Mouse (Mus musculus) limb, embryonic 12.5 days (tissue): ENCODE measurements around the gene Cpz. TPM values are rescaled to one million over a fixed set of nuclear protein-coding genes. Genes with fewer than 3 reads are reported as not detected.

Source experiments
- ATAC-seq: fragments of 200-750 bp; cut with Nextera tagmentation; 2 replicates; pipeline ENCODE4 v1.8.0; 2017; ENCODE audit warnings: low read depth, moderate TSS enrichment; ENCODE audit not compliant: insufficient number of reproducible peaks, insufficient read depth, low FRiP score, low TSS enrichment
- H3K27ac ChIP-seq: fragments of 300-500 bp; sonication (generic); 2 replicates; pipeline ENCODE4 v1.5.1; 2016; ENCODE audit warnings: mild to moderate bottlenecking, moderate library complexity
- H3K27me3 ChIP-seq: fragments of 300-500 bp; sonication (generic); 2 replicates; pipeline ENCODE4 v1.6.1; 2016; ENCODE audit warnings: mild to moderate bottlenecking, moderate library complexity
- H3K36me3 ChIP-seq: fragments of 300-500 bp; sonication (generic); 2 replicates; pipeline ENCODE4 v1.6.1; 2016; ENCODE audit warnings: mild to moderate bottlenecking, moderate library complexity
- H3K4me1 ChIP-seq: fragments of 300-500 bp; sonication (generic); replicated peaks from 2 replicates; pipeline ENCODE4 v1.6.1; 2016
- H3K4me2 ChIP-seq: fragments of 300-500 bp; sonication (generic); 2 replicates; pipeline ENCODE4 v1.6.1; 2016; ENCODE audit warnings: mild to moderate bottlenecking, moderate library complexity
- H3K4me3 ChIP-seq: fragments of 300-500 bp; sonication (generic); replicated peaks from 2 replicates; pipeline ENCODE4 v1.5.1; 2016; ENCODE audit warnings: mild to moderate bottlenecking
- H3K9ac ChIP-seq: fragments of 300-500 bp; sonication (generic); replicated peaks from 2 replicates; pipeline ENCODE4 v1.6.1; 2016; ENCODE audit warnings: mild to moderate bottlenecking, moderate library complexity
- H3K9me3 ChIP-seq: fragments of 300-500 bp; sonication (generic); 2 replicates; pipeline ENCODE4 v1.6.1; 2016; ENCODE audit warnings: mild to moderate bottlenecking, moderate library complexity
- WGBS: fragments of 180-500 bp; shearing (Covaris S2); methylation state at CpG from one replicate; pipeline ENCODE4 v1.1.7; 2016; 5-methylcytosine and 5-hydroxymethylcytosine counted together
- polyA plus RNA-seq: library from polyadenylated mRNA; unstranded; fragments of >200 nt; fragmentation: Nextera tagmentation; extraction: Ambion mirVana; gene quantifications from 2 replicates; pipeline ENCODE4 v1.2.1, GENCODE M21; 2016

Cpz gene
- 1.4 and 1.7 TPM in 2 replicates for polyA plus RNA-seq

GRCm38 (mm10) chr5:35525469-35526123 lies at the start of gene Cpz:
Cpz (minus strand) TSS chr5:35525698.
- peak within 1 kb of the TSS; percentile 71 for H3K4me2 ChIP-seq
- peaks cover 26% of the 10 kb centered on the region for H3K4me1 ChIP-seq
- peak within 1 kb of the TSS; percentile 62 for H3K9ac ChIP-seq
- ATAC-seq: peak; percentile 45; the same call in 1 of the 2 replicates
- peak within 1 kb of the TSS; percentile 40 for H3K4me3 ChIP-seq
- H3K9me3 ChIP-seq: no peaks in the 10 kb centered on the region
- no peaks in the 10 kb centered on the region for H3K36me3 ChIP-seq
- 3% methylated on average over 29 of the region's 29 CpGs for WGBS
- peaks cover 57% of the 10 kb centered on the region for H3K27me3 ChIP-seq
- H3K27ac ChIP-seq: no peak within 1 kb of the TSS

- peak within 1 kb of the TSS; percentile 98 for H3K4me3 ChIP-seq
- 4% methylated on average over 56 of the region's 56 CpGs for WGBS
- H3K27ac ChIP-seq: peak within 1 kb of the TSS; percentile 81
- H3K4me1 ChIP-seq: peaks cover 9% of the 10 kb centered on the region
- H3K9me3 ChIP-seq: no peaks in the 10 kb centered on the region
- H3K36me3 ChIP-seq: peaks cover 38% of the 10 kb centered on the region
- peak; percentile 89 for ATAC-seq
- peaks cover 3% of the 10 kb centered on the region; the same call in 1 of the 2 replicates for H3K27me3 ChIP-seq
- peak within 1 kb of the TSS; percentile 86 for H3K9ac ChIP-seq
- H3K4me2 ChIP-seq: peak within 1 kb of the TSS; percentile 95
These were observed 49.4 kb upstream of the Cpz start, which contains the start of gene Trmt44 for GRCm38 (mm10) chr5:35574653-35575599. Trmt44 (minus strand) TSS chr5:35575070.

GRCm38 (mm10) chr5:35571546-35571945 lies 46.0 kb upstream of the Cpz start:
- H3K4me1 ChIP-seq: peaks cover 9% of the 10 kb centered on the region
- ATAC-seq: no peak
- peaks cover 72% of the 10 kb centered on the region for H3K36me3 ChIP-seq
- H3K27ac ChIP-seq: no peak overlapping the region
- no peaks in the 10 kb centered on the region for H3K27me3 ChIP-seq
- WGBS: 87% methylated on average over 6 of the region's 6 CpGs
- H3K4me3 ChIP-seq: no peak overlapping the region
- no peak overlapping the region for H3K9ac ChIP-seq
- no peaks in the 10 kb centered on the region for H3K9me3 ChIP-seq
- H3K4me2 ChIP-seq: no peak overlapping the region

GRCm38 (mm10) chr5:35566632-35567031 lies 41.1 kb upstream of the Cpz start:
- H3K4me3 ChIP-seq: no peak overlapping the region
- no peaks in the 10 kb centered on the region for H3K27me3 ChIP-seq
- H3K4me1 ChIP-seq: no peaks in the 10 kb centered on the region
- WGBS: 79% methylated on average over 4 of the region's 4 CpGs
- ATAC-seq: no peak
- H3K27ac ChIP-seq: no peak overlapping the region
- H3K9ac ChIP-seq: no peak overlapping the region
- peaks cover 100% of the 10 kb centered on the region for H3K36me3 ChIP-seq
- no peaks in the 10 kb centered on the region for H3K9me3 ChIP-seq
- no peak overlapping the region for H3K4me2 ChIP-seq

GRCm38 (mm10) chr5:35565217-35565616 lies 39.7 kb upstream of the Cpz start:
- H3K4me3 ChIP-seq: no peak overlapping the region
- WGBS: 89% methylated on average over 9 of the region's 9 CpGs
- no peak overlapping the region for H3K27ac ChIP-seq
- H3K4me1 ChIP-seq: no peaks in the 10 kb centered on the region
- H3K4me2 ChIP-seq: no peak overlapping the region
- H3K36me3 ChIP-seq: peaks cover 98% of the 10 kb centered on the region
- no peak overlapping the region for H3K9ac ChIP-seq
- H3K9me3 ChIP-seq: no peaks in the 10 kb centered on the region
- no peak for ATAC-seq
- H3K27me3 ChIP-seq: no peaks in the 10 kb centered on the region

- Histone ChIP-seq H3K4me1 (no peaks in the 10 kb centered on the region), H3K9ac (no peak overlapping the region), H3K27me3 (no peaks in the 10 kb centered on the region), H3K4me2 (no peak overlapping the region), H3K9me3 (no peaks in the 10 kb centered on the region), H3K4me3 (no peak overlapping the region), H3K36me3 (peaks cover 98% of the 10 kb centered on the region), H3K27ac (no peak overlapping the region)
- ATAC-seq: no peak
- 0% methylated on average over 1 of the region's 1 CpGs for WGBS
These were observed 38.0 kb upstream of the Cpz start for GRCm38 (mm10) chr5:35563449-35563848.

GRCm38 (mm10) chr5:35562616-35563015 lies 37.1 kb upstream of the Cpz start:
- no peak for ATAC-seq
- H3K4me1 ChIP-seq: no peaks in the 10 kb centered on the region
- H3K9me3 ChIP-seq: no peaks in the 10 kb centered on the region
- H3K27ac ChIP-seq: no peak overlapping the region
- 91% methylated on average over 2 of the region's 2 CpGs for WGBS
- H3K27me3 ChIP-seq: no peaks in the 10 kb centered on the region
- peaks cover 98% of the 10 kb centered on the region for H3K36me3 ChIP-seq
- no peak overlapping the region for H3K4me2 ChIP-seq
- no peak overlapping the region for H3K9ac ChIP-seq
- no peak overlapping the region for H3K4me3 ChIP-seq

- H3K27ac ChIP-seq: no peak overlapping the region
- no peak for ATAC-seq
- H3K4me3 ChIP-seq: no peak overlapping the region
- no peaks in the 10 kb centered on the region for H3K27me3 ChIP-seq
- H3K9ac ChIP-seq: no peak overlapping the region
- H3K36me3 ChIP-seq: peaks cover 90% of the 10 kb centered on the region
- no peaks in the 10 kb centered on the region for H3K9me3 ChIP-seq
- no peaks in the 10 kb centered on the region for H3K4me1 ChIP-seq
- 88% methylated on average over 8 of the region's 8 CpGs for WGBS
- no peak overlapping the region for H3K4me2 ChIP-seq
These were observed 33.9 kb upstream of the Cpz start for GRCm38 (mm10) chr5:35559447-35559846.

- no peak for ATAC-seq
- peaks cover 79% of the 10 kb centered on the region for H3K36me3 ChIP-seq
- no peaks in the 10 kb centered on the region for H3K4me1 ChIP-seq
- 81% methylated on average over 13 of the region's 13 CpGs for WGBS
- H3K27me3 ChIP-seq: no peaks in the 10 kb centered on the region
- no peak overlapping the region for H3K9ac ChIP-seq
- H3K4me3 ChIP-seq: no peak overlapping the region
- H3K27ac ChIP-seq: no peak overlapping the region
- H3K4me2 ChIP-seq: no peak overlapping the region
- no peaks in the 10 kb centered on the region for H3K9me3 ChIP-seq
These were observed 32.6 kb upstream of the Cpz start for GRCm38 (mm10) chr5:35557946-35558621.

- ATAC-seq: no peak
- H3K4me3 ChIP-seq: no peak overlapping the region
- peaks cover 62% of the 10 kb centered on the region for H3K36me3 ChIP-seq
- no peaks in the 10 kb centered on the region for H3K9me3 ChIP-seq
- H3K4me1 ChIP-seq: peaks cover 8% of the 10 kb centered on the region; the same call in 1 of the 2 replicates
- no peak overlapping the region for H3K9ac ChIP-seq
- WGBS: 90% methylated on average over 7 of the region's 7 CpGs
- H3K27me3 ChIP-seq: no peaks in the 10 kb centered on the region
- H3K27ac ChIP-seq: no peak overlapping the region
- H3K4me2 ChIP-seq: no peak overlapping the region
These were observed 30.9 kb upstream of the Cpz start for GRCm38 (mm10) chr5:35556393-35556792.
